Mouse (Mus musculus) NIH3T3 (cell line): ENCODE results near the gene Ptpn14.

Source experiments
- DNase-seq: peaks from one replicate; pipeline ENCODE4 v3.0.0-alpha.2; 2012; ENCODE audit warnings: low read depth

The Ptpn14 gene

DNA sequence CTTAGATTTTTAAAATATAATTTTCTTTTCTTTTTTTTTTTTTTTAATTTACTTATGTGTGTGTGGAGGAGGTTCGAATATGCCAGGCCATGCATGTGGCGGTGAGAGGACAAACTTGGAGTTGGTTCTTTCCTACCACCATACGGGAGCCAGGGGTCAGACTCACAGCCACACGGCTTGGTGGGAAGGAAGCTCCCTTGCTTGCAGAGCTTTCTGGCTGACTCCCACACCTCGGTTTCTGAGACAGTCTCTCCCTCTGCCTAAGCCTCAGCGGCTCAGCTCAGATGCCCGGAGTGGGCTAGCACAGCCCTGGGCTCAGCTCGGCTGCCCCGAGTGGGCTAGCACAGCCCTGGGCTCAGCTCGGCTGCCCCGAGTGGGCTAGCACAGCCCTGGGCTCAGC lies 10.5 kb upstream of the Ptpn14 start:
- DNase-seq = no peak

DNA sequence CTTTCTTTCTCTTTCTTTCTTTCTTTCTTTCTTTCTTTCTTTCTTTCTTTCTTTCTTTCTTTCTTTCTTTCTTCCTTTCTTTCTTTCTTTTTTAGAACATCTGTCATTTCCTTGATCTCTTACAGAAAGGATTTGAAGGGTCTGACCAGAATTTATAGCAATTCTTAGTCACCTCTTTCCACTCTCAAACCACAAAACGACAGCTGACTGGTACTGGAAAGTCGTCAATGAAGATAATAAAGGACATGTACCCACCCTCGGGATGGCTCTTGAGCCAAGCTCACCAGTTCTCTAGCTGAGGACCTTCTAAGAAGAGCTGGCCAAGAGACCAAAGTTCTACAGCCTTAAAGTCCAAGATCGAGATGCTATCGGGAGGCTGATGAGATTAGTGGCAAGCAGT lies 9.5 kb upstream of the Ptpn14 start:
- no peak for DNase-seq

DNA sequence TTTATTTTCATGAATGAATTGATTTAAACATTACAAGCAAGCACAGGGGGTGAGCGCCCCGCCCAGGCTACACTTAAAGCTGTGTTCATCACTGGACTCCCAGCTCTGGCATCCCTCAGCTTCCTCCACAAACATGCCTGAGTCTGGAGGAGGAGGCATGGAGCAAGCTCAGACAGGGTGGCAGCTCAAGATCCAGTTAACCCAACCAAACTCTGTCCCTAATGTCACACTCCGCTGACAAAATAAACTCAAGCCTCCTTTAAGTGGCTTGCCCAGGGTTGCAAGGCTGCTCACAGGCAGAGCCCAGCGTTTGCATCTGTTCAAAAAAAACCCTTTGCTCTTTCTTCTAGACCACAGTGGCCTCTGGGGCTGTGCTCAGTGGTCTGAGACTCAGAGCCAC lies 1.9 kb upstream of the Ptpn14 start:
- DNase-seq = no peak

DNA sequence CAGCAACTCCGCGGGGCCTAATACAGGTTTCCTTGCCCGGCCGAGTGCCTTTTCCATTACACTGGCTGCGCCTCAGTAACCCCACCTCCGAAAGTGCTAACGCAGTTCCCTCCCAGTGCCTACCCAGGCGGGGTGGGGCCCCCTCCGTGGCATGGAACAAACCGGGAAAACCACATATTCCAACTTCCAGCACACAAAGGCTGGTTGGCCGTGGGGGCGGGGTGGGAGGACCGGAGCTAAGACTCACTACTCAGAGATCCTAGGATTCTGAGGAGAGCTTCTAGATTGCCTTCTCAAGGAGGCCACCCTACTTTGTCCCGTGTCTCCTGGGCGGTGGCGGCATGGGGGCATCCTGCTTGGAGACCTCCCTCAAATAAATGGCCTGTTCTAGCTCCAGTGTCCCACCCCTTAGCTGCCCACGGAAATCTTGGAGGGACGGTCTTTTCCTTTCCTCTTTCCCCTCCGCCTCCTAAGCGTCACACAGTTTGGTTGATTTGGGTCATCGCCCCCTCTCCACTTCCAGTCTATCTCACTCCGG lies 653 bp upstream of the Ptpn14 start:
- DNase-seq = peak; percentile 98

DNA sequence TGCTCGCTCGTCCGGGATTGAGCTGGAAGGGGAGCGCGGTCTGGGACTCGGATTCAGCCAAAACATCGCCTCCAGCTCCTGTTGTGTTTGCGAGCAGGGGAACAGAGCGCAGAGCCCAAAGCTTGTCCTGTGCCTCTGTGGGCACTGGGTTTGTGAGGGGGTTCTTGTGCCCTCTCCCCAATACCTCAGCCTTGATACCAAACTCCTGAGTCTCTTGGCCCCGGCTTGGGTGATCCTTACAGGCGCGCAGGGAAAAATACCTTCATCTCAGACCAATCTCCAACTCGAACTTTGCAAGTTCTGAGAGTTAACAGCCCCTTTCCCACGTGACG lies 682 bp downstream of the Ptpn14 start:
- peak; percentile 29 for DNase-seq

DNA sequence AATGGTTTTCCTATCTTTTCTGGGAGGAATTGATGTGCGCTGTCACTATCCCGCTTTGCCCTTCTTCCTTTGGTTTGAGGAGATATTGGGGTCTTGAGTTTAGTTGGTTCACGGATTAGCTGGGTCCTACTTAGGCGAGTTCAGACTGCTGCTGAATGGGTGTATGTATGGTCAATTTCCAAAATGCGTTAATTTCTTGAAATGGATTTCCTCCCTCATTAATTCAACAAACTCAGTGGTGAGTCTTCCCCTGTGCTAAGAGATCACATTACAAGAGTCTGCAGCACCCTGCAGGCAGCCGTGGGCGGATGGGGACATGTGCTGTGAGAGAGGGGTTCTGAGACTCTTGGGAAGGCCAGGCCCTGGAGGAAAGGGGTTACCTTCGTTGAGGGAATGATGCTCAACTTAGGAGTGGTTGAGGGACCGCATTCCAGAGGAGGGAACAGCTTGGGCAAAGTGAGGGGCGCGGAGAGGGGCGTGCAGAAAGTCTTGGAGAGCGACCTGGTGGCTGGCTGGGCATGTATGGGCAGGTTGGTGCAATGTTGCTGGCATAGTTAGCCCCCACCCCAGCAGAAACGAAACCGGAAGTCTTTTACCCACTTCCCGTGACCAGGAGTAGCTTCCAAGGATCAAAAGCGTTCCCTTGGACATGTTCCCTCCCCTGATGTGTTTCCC lies 1.2 kb downstream of the Ptpn14 start:
- peak; percentile 36 for DNase-seq

DNA sequence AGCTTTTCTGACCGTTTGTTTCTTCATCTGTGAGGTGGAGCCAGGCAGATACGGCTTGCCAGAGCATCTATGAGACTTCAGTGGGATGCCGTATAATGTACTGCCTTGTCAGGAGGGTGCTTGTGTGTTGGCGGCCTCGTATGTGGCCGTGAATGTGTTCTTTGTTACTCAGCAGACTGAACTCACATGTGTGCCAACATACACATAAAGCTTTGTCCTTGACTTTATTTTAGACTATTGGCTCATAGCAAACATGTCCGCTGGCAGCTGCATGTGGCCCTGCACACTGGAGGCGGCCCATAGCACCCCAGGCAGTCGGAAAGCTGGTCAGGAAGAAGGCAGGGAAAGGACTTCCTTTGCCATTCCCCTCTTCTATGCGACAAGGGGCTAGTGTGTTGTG lies 3.6 kb downstream of the Ptpn14 start:
- DNase-seq = no peak

DNA sequence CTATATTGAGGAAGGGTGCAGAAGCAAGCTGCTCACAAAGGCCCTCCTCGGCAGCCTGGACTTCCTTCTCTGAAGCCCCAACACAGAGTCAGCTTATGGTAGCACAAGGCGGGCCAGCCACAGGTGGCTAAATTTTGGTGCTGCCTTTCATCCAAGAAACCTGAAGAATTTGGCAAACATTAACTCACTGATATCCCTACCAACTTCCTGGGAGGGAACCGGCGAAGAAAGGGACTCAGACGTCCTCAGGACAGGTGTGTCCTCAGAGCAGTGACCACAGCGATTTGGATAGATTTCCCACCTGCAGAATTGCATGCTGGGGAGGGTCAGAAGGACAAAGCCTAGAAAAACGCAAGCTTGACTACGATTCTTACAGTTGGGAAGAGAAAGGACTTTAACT lies 4.1 kb downstream of the Ptpn14 start:
- no peak for DNase-seq

DNA sequence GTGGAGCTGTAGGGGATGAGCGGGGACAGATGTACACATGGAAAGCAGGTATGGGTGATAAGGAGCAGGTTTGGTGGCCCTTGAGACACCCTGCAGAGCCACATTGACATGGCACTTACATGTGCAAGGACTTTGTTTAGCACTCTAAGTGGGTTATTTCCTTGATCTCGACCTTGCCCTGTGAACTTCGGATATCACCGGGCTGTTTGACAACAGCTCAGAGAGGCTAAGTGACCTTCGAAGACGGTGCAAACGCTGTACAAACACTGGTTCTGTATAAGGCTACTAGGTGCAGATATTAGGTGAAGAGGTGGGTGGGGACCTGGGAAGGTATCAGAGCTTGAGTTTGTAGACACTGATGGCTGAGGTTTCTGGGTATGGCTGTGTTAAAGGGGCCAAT lies 12.0 kb downstream of the Ptpn14 start:
- no peak for DNase-seq

DNA sequence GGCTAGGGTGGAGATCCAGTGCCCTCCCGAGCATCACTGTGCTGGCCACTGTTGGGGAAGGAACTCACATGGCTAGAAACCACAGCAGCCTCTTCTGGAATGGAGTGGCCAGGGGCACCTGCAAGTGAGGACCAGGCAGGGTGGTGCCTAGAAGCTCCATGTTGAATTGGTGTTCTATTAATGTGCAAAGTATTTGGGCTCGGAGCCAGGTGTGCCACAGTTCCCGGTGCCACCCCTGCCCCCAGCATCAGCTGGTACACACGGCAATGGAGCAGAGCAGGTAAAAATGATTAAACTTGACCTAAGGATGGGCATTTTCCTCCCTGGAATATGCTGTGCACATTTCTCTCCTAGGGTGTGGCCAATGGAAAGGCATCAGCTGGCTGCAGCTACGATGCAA lies 14.0 kb downstream of the Ptpn14 start:
- no peak for DNase-seq

DNA sequence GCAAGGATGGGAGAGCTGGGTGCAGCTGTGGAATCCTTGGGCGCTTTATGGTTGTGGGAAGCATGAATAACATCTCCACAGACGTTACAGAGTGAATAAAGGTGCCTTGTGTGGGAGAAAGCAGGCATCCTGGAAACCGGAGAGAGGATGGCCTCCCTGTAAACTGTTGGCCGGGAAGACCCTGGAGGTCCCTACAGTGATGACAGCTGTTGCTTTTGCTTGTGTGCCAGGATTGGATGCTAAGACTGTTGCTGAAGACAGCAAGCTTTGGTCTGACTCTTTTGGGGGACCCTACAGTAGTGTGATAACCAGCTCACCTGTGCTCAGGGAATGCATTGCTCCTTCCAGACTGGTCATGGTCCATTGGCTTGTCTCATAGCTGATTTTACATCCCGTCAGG lies 15.1 kb downstream of the Ptpn14 start:
- no peak for DNase-seq

DNA sequence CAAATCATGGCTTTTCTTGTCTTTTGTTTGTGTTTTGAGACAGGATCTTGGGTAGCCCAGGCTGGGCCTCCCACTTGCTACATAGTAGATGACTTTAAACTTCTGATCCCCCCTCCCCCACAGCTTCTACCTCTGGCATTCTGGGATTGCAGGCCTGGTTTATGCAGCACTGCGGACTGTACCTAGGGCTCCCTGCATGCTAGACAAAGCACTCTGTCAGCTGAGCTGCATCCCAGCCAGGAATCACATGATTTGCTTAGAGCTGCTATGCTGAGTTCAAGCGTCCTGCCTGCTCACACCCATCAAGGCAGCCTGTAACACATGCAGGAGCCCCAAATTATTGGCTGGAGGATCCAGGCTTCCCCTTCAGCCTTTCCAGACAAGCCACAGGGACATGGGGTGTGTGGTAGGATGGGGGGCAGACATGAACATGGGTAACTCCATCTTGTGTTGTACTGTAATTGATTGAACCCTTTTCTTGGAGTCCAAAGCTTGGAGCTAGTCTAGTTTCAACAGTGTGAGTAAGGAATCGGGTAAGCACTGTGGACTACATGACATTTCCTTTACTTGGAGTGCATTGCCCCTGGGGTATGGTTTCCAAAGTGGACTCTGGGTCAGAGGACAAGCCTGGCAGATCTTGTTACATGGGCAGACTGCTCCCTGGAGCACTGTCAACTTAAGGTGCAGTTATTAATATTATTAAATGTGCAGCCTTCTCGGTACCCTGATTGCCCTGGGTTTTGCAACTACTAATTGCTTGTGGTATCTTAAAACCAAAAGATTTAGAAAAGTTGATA lies 17.0 kb downstream of the Ptpn14 start:
- DNase-seq = peak; percentile 26

DNA sequence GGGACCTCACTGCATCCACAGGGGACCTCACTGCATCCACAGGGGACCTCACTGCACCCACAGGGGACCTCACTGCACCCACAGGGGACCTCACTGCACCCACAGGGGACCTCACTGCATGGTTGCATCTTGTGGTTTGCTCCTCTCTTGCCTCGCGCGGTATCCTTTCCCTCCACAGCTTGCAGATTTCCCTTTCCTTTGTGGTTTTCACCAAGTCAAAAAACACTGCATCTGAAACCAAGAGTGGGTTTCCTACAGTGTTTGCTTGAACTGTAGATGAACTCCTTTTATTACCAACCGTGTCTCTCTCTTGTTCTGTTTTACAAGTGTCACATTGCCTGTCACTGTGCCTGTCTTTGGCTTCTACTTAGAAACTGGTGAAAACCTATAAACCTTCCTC lies 18.5 kb downstream of the Ptpn14 start:
- no peak for DNase-seq

DNA sequence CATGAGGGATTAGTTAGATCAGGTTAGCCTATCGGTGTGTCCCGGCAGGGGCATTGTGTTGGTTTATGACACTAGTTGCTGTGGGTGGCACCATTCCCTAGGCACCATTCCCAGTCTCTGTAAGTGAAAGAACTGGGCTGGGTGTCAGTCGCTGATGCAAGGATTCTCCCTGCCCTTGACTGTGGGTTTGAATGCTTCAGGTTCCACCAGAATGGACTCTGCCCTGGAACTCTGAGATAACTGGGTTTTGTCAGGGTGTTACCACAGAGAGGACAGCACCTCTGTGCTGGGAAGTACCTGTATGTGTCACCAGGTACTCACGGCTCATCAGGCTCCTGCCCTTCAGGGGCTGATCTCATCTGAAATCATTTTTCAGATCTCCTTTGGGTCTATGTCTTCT lies 21.7 kb downstream of the Ptpn14 start:
- no peak for DNase-seq

DNA sequence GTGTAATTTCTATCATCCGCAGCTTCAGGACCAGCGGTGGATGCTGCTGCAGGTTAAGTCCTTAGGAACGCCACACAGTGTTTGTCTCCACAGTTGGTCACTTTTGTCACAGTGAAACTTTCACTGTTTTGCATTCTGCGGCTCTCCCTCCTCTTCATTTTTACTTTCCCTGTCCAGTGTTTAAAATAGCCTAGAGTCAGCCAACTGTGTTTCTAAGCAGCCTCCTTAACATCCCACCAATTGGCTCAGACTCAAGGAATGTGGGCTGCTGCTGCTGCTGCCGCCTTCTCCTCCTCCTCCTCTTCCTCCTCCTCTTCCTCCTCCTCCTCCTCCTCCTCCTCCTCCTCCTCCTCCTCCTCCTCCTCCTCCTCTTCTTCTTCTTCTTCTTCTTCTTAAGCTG lies 22.2 kb downstream of the Ptpn14 start:
- no peak for DNase-seq

DNA sequence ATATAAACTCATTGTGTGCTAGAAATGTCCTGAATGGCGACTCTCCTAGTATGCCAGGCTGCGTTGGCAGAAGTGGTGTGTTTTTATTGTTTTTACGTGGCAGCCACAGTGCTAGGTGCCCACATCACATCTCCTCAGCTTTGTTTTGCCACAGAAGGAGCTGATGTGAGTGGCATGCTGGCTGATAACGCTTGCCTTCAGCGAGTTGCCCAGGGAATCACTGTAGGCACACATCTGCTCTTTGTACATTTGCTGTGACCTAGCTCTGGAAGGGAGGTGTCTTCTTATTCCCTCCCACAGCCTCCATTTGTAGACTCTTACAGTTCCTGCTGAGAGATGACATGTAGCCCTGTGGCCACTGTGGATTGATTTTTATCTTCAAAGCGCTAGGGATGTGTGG lies 24.2 kb downstream of the Ptpn14 start:
- DNase-seq = no peak

DNA sequence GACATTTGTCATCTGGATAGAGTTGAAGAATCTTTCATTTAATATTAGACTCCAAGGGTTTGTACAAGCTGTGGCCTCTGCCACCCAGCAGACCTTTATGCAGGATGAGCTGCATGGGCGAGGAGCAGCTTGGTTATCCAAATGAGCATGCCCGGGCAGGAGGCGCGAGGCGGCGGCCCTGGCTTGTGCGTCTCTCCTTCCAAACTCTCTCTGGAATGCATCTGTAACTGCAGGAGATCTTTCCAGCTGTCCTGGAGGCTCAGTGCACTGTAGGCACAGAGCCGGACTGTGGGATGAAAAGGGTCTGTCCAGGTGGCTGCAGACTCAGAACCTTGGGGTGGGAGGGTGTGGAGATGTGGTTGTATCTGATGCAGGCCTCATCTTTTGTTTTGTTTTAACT lies 27.0 kb downstream of the Ptpn14 start:
- no peak for DNase-seq

DNA sequence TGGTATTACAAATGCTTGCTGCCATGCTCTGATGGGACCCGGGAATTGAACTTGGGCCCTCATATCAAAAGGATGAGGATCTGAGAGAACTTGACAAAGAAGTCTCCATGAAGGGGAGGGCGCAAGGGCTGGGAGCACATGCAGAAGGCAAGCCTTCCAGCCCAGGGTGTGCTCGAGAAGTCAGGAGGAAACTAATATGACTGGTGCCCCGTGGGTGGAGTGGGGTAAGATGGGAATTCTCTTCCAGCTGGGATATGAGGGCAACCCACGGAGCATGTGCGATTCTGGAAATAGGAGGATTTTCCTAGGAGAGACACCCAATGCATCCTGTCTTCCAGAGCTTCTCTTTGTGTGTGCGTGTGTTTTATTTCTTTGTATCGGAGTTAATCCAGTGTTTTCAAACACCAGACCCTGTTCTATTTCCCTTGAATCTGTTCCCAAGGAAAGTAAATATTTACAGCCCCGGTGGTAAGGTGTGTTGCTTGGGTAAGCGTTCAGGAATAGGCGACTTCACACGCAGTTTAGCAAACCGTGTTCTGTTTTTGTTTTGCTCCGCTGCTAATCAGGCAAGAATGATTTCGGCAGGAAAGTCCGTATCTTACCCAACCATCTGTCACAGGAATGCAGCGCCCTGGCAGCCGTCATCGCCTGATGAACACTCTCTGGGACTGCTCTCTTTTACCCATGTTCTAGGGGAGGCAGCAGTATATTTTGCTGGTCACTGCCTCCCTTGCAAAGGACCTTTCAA lies 28.4 kb downstream of the Ptpn14 start:
- peak; percentile 25 for DNase-seq

DNA sequence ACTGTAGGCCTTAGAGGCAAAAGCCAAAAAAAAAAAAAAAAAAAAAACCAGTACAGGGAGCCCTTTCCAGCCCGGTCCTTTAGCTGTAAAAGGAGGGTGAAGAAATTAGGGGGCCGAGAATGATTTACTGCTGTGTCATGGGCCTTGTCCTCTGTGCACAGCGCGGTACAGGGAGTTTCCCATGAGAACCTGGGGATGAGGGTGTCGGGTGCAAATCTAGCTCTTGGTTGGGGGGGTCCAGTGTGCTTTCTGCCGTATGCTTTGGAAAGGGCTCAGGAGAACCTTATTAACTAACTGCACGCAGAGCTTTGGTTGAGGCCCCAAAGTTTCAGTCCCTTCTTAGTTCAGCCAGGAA lies 29.0 kb downstream of the Ptpn14 start:
- DNase-seq = no peak

DNA sequence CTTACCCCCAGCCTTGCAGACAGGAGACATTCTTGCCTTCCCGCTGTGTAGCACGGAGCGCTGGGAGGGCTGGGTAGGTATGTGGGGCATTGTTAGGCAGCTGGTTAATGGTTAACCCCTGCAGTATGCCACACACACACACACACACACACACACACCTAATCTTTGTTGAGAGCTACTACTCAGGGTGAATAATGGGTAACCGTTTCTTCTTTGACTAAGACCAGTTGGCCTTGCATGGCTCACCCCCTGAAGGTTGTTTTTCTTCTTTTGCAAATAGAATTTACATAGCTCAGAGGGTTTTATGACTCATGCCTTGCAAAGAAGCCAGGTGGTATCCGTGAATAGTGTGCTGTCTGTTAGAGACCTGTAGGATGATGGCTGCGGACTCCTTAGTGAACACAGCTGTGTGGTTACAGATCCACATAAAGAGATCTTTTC lies 33.5 kb downstream of the Ptpn14 start:
- peak; percentile 68 for DNase-seq

DNA sequence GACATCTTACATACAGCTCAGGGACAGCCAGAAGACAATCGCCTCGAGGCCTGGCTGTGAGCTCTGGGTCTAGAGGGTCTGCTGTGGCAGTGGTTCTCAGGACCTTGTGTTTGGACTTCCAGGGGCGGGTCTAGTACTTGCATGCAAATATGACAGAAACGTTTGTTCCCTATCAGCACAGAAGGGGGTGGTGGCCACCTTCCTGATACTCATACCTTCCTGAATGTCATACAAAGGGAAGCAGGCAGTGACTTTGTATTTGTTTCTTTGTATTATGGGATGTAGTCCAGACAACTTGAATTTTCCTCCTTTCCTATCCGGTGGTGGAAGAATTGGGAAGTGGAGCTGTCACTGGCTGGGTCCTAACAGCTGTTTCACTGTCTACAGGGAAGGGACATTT lies 36.2 kb downstream of the Ptpn14 start:
- no peak for DNase-seq

DNA sequence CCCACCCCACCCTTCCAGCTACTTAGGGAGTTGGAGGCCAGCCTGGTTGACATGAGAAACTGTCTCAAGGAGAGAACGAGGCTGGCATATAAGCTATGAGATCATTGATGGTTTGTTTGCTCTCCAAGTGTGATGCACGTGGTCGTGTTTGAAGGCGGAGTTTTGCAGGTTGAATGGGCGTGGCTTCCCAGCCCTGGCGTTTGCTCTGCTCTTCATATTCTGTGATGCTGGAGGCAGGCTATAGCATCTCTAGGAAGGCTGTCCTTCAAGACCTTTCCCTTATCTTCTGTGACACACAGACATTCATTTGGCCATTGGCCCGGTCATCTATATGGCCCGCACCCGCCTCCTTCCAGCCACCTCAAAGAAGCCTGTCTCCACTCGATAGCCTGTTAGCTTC lies 39.1 kb downstream of the Ptpn14 start:
- no peak for DNase-seq

DNA sequence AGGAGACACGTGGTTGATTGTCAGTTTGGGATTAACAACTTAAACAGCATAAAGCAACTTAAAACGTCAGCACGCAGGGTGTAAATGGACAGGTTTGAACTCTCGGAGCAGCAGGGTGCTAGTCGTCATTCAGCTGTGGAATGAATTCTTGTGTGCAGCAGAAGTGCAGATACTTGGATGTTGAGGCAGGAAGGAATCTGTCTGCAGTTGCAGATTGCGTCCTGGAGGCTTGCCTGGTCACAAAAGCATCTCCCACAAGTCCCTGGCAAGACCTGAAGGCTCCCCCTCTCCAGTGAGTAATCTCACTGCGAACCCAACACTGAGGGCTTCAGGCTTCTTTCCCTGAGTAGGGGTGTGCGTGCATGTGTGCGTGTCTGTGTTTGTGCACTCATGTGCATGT lies 39.8 kb downstream of the Ptpn14 start:
- peak; percentile 46 for DNase-seq
